Mouse (Mus musculus) cerebellum, adult 9-10 months (tissue): ENCODE data around the gene Gm13697.

Experiments used
- DNase-seq: peaks from one replicate; pipeline ENCODE4 v3.0.0; 2022

Gene Gm13697

GRCm38 (mm10) chr2:84035997-84036396 lies 51.5 kb downstream of the Gm13697 start:
- DNase-seq, result no peak
